Mouse (Mus musculus): ENCODE results near the gene 2410015M20Rik. TPM values are rescaled to one million over a fixed set of nuclear protein-coding genes. Genes with fewer than 3 reads are reported as not detected.
A peak's percentile ranks its signal among the peaks of the same experiment; 100 is the strongest.

Gene 2410015M20Rik
- polyA plus RNA-seq, 1 experiment from 2014 or later: 284 TPM

GRCm38 (mm10) chr17:56604422-56604821, 5.1 kb downstream of the 2410015M20Rik start:
- H3K4me2 ChIP-seq (replicated peaks; ENCODE audit: low read depth, low read length): no peak overlapping the region
- H3K9me3 ChIP-seq (ENCODE audit: low read length): no peaks in the 10 kb centered on the region
- H3K4me3 ChIP-seq (ENCODE audit: low read length): no peak overlapping the region
- no peaks in the 10 kb centered on the region for H3K27me3 ChIP-seq (ENCODE audit: insufficient read depth, low read length)
- peaks cover 80% of the 10 kb centered on the region for H3K36me3 ChIP-seq (ENCODE audit: insufficient read depth, low read length)
- WGBS: 91% methylated on average over 3 of the region's 3 CpGs
- ATAC-seq (ENCODE audit: low FRiP score, low TSS enrichment): no peak
- peaks cover 10% of the 10 kb centered on the region for H3K4me1 ChIP-seq (ENCODE audit: insufficient read depth, low read length)
- H3K9ac ChIP-seq (replicated peaks; ENCODE audit: low read length): no peak overlapping the region
- H3K27ac ChIP-seq (ENCODE audit: low read length): no peak overlapping the region

GRCm38 (mm10) chr17:56604070-56604380, 5.5 kb downstream of the 2410015M20Rik start:
- Histone ChIP-seq H3K27me3 (ENCODE audit: insufficient read depth, low read length) (no peaks in the 10 kb centered on the region), H3K27ac (ENCODE audit: low read length) (no peak overlapping the region), H3K9ac (replicated peaks; ENCODE audit: low read length) (no peak overlapping the region), H3K4me1 (ENCODE audit: insufficient read depth, low read length) (peaks cover 10% of the 10 kb centered on the region), H3K4me3 (ENCODE audit: low read length) (no peak overlapping the region), H3K4me2 (replicated peaks; ENCODE audit: low read depth, low read length) (no peak overlapping the region), H3K36me3 (ENCODE audit: insufficient read depth, low read length) (peaks cover 83% of the 10 kb centered on the region), H3K9me3 (ENCODE audit: low read length) (no peaks in the 10 kb centered on the region)
- no peak for ATAC-seq (ENCODE audit: low FRiP score, low TSS enrichment)
- 86% methylated on average over 9 of the region's 9 CpGs for WGBS

GRCm38 (mm10) chr17:56603186-56604069, 6.1 kb downstream of the 2410015M20Rik start:
- no peak for ATAC-seq (ENCODE audit: low FRiP score, low TSS enrichment)
- Histone ChIP-seq H3K9me3 (ENCODE audit: low read length) (no peaks in the 10 kb centered on the region), H3K4me1 (ENCODE audit: insufficient read depth, low read length) (peaks cover 5% of the 10 kb centered on the region), H3K9ac (replicated peaks; ENCODE audit: low read length) (no peak overlapping the region), H3K4me2 (replicated peaks; ENCODE audit: low read depth, low read length) (no peak overlapping the region), H3K4me3 (ENCODE audit: low read length) (no peak overlapping the region), H3K27ac (ENCODE audit: low read length) (no peak overlapping the region), H3K27me3 (ENCODE audit: insufficient read depth, low read length) (no peaks in the 10 kb centered on the region), H3K36me3 (ENCODE audit: insufficient read depth, low read length) (peaks cover 83% of the 10 kb centered on the region)
- 96% methylated on average over 28 of the region's 28 CpGs for WGBS

GRCm38 (mm10) chr17:56593527-56594271, 15.9 kb downstream of the 2410015M20Rik start:
- WGBS: 89% methylated on average over 8 of the region's 8 CpGs
- no peaks in the 10 kb centered on the region for H3K9me3 ChIP-seq (ENCODE audit: low read length)
- no peak overlapping the region for H3K27ac ChIP-seq (ENCODE audit: low read length)
- H3K4me2 ChIP-seq (replicated peaks; ENCODE audit: low read depth, low read length): no peak overlapping the region
- peaks cover 76% of the 10 kb centered on the region for H3K36me3 ChIP-seq (ENCODE audit: insufficient read depth, low read length)
- no peak for ATAC-seq (ENCODE audit: low FRiP score, low TSS enrichment)
- H3K4me1 ChIP-seq (ENCODE audit: insufficient read depth, low read length): no peaks in the 10 kb centered on the region
- no peak overlapping the region for H3K4me3 ChIP-seq (ENCODE audit: low read length)
- H3K27me3 ChIP-seq (ENCODE audit: insufficient read depth, low read length): no peaks in the 10 kb centered on the region
- H3K9ac ChIP-seq (replicated peaks; ENCODE audit: low read length): no peak overlapping the region

- H3K4me1 ChIP-seq (ENCODE audit: insufficient read depth, low read length): peaks cover 3% of the 10 kb centered on the region
- no peaks in the 10 kb centered on the region for H3K9me3 ChIP-seq (ENCODE audit: low read length)
- H3K4me3 ChIP-seq (ENCODE audit: low read length): no peak overlapping the region
- peaks cover 79% of the 10 kb centered on the region for H3K36me3 ChIP-seq (ENCODE audit: insufficient read depth, low read length)
- no peaks in the 10 kb centered on the region for H3K27me3 ChIP-seq (ENCODE audit: insufficient read depth, low read length)
- H3K27ac ChIP-seq (ENCODE audit: low read length): no peak overlapping the region
- no peak overlapping the region for H3K4me2 ChIP-seq (replicated peaks; ENCODE audit: low read depth, low read length)
- H3K9ac ChIP-seq (replicated peaks; ENCODE audit: low read length): no peak overlapping the region
- no peak for ATAC-seq (ENCODE audit: low FRiP score, low TSS enrichment)
Observed at GRCm38 (mm10) chr17:56592553-56592952, 17.0 kb downstream of the 2410015M20Rik start.

- Histone ChIP-seq H3K4me2 (replicated peaks; ENCODE audit: low read depth, low read length) (no peak overlapping the region), H3K36me3 (ENCODE audit: insufficient read depth, low read length) (peaks cover 48% of the 10 kb centered on the region), H3K27me3 (ENCODE audit: insufficient read depth, low read length) (no peaks in the 10 kb centered on the region), H3K9ac (replicated peaks; ENCODE audit: low read length) (no peak overlapping the region), H3K4me3 (ENCODE audit: low read length) (no peak overlapping the region), H3K4me1 (ENCODE audit: insufficient read depth, low read length) (peaks cover 21% of the 10 kb centered on the region), H3K9me3 (ENCODE audit: low read length) (no peaks in the 10 kb centered on the region), H3K27ac (ENCODE audit: low read length) (no peak overlapping the region)
- 93% methylated on average over 4 of the region's 4 CpGs for WGBS
- no peak for ATAC-seq (ENCODE audit: low FRiP score, low TSS enrichment)
Observed at GRCm38 (mm10) chr17:56588921-56589320, 20.6 kb downstream of the 2410015M20Rik start.

- H3K27me3 ChIP-seq (ENCODE audit: insufficient read depth, low read length): no peaks in the 10 kb centered on the region
- 0 out of 2 replicates have a peak overlapping the region, but pooled peaks have one; percentile 1 for H3K4me2 ChIP-seq (replicated peaks; ENCODE audit: low read depth, low read length)
- H3K4me1 ChIP-seq (ENCODE audit: insufficient read depth, low read length): peaks cover 29% of the 10 kb centered on the region
- H3K4me3 ChIP-seq (ENCODE audit: low read length): no peak overlapping the region
- no peak overlapping the region for H3K27ac ChIP-seq (ENCODE audit: low read length)
- 0 out of 2 replicates have a peak overlapping the region, but pooled peaks have one; percentile 23 for H3K9ac ChIP-seq (replicated peaks; ENCODE audit: low read length)
- no peak for ATAC-seq (ENCODE audit: low FRiP score, low TSS enrichment)
- WGBS: 54% methylated on average over 1 of the region's 1 CpGs
- H3K9me3 ChIP-seq (ENCODE audit: low read length): no peaks in the 10 kb centered on the region
- peaks cover 39% of the 10 kb centered on the region for H3K36me3 ChIP-seq (ENCODE audit: insufficient read depth, low read length)
Observed at GRCm38 (mm10) chr17:56587773-56588172, 21.8 kb downstream of the 2410015M20Rik start.

- peak; percentile 0; the same call in 1 of the 2 replicates for ATAC-seq (ENCODE audit: low FRiP score, low TSS enrichment)
- under 1% methylated on average over 61 of the region's 61 CpGs for WGBS
- peak overlapping the region; percentile 74 for H3K4me2 ChIP-seq (replicated peaks; ENCODE audit: low read depth, low read length)
- H3K4me1 ChIP-seq (ENCODE audit: insufficient read depth, low read length): peaks cover 42% of the 10 kb centered on the region
- H3K4me3 ChIP-seq (ENCODE audit: low read length): peak overlapping the region; percentile 91
- no peaks in the 10 kb centered on the region for H3K9me3 ChIP-seq (ENCODE audit: low read length)
- H3K9ac ChIP-seq (replicated peaks; ENCODE audit: low read length): peak overlapping the region; percentile 92
- H3K27me3 ChIP-seq (ENCODE audit: insufficient read depth, low read length): no peaks in the 10 kb centered on the region
- peaks cover 38% of the 10 kb centered on the region for H3K36me3 ChIP-seq (ENCODE audit: insufficient read depth, low read length)
- H3K27ac ChIP-seq (ENCODE audit: low read length): peak overlapping the region; percentile 96
Observed at GRCm38 (mm10) chr17:56585171-56585821, 24.3 kb downstream of the 2410015M20Rik start.

- Histone ChIP-seq H3K27me3 (ENCODE audit: insufficient read depth, low read length) (no peaks in the 10 kb centered on the region), H3K9ac (replicated peaks; ENCODE audit: low read length) (peak within 1 kb of the TSS; percentile 94), H3K36me3 (ENCODE audit: insufficient read depth, low read length) (peaks cover 39% of the 10 kb centered on the region), H3K27ac (ENCODE audit: low read length) (peak within 1 kb of the TSS; percentile 96), H3K4me2 (replicated peaks; ENCODE audit: low read depth, low read length) (peak within 1 kb of the TSS; percentile 90), H3K9me3 (ENCODE audit: low read length) (no peaks in the 10 kb centered on the region), H3K4me1 (ENCODE audit: insufficient read depth, low read length) (peaks cover 42% of the 10 kb centered on the region), H3K4me3 (ENCODE audit: low read length) (peak within 1 kb of the TSS; percentile 91)
- ATAC-seq (ENCODE audit: low FRiP score, low TSS enrichment): peak; percentile 97
- under 1% methylated on average over 89 of the region's 101 CpGs for WGBS
Observed at GRCm38 (mm10) chr17:56584257-56585130, 25.1 kb downstream of the 2410015M20Rik start, which contains the start of the genes Safb2 and Safb. Safb2 (minus strand) TSS chr17:56584585. Safb (plus strand) TSS chr17:56584825.
